Mouse (Mus musculus): Measurements from ENCODE around the gene Sdc4. TPM values are rescaled to one million over a fixed set of nuclear protein-coding genes. Genes with fewer than 3 reads are reported as not detected.

Sdc4 gene
- 46.8 and 52.3 TPM in 2 replicates for polyA plus RNA-seq (2012; rRNA removed)

GRCm38 (mm10) chr2:164443460-164444000 lies at the start of gene Sdc4:
Gene Sdc4, minus strand, starts transcription at chr2:164443887.

GRCm38 (mm10) chr2:164485681-164486257 lies 42.1 kb upstream of the Sdc4 start, which contains the start of gene Dbndd2:
Gene Dbndd2, plus strand, starts transcription at chr2:164486106.

GRCm38 (mm10) chr2:164473624-164474023 lies 29.9 kb upstream of the Sdc4 start, which contains the start of gene Trp53tg5:
Gene Trp53tg5, minus strand, starts transcription at chr2:164473724.

GRCm38 (mm10) chr2:164460745-164461551 lies 17.3 kb upstream of the Sdc4 start, which contains the start of gene Gm20458:
Gene Gm20458, plus strand, starts transcription at chr2:164460967.

GRCm38 (mm10) chr2:164456864-164457300 lies 13.2 kb upstream of the Sdc4 start, which contains the start of gene Sys1:
Gene Sys1, plus strand, starts transcription at chr2:164456964.

GRCm38 (mm10) chr2:164405060-164405459 lies 38.6 kb downstream of the Sdc4 start, which contains the start of gene Matn4:
Gene Matn4, minus strand, starts transcription at chr2:164405160.

GRCm38 (mm10) chr2:164402906-164403305 lies 40.8 kb downstream of the Sdc4 start, which contains the start of gene Rbpjl:
Gene Rbpjl, plus strand, starts transcription at chr2:164403141.

GRCm38 (mm10) chr2:164389020-164389419 lies 54.7 kb downstream of the Sdc4 start, which contains the start of gene Slpi:
Gene Slpi, minus strand, starts transcription at chr2:164389095.

Other genes with a start within 250 kb of the Sdc4 start
- gene Wfdc15a, start 243.8 kb downstream of the Sdc4 start, polyA plus RNA-seq (2012; rRNA removed), result not detected in 2 replicates
- 0.07 and 0.16 TPM in 2 replicates for gene Wfdc15b, start 222.2 kb downstream of the Sdc4 start, polyA plus RNA-seq (2012; rRNA removed)
- not detected in 2 replicates for gene Svs2, start 205.4 kb downstream of the Sdc4 start, polyA plus RNA-seq (2012; rRNA removed)
- not detected in 2 replicates for gene Svs3b, start 187.2 kb downstream of the Sdc4 start, polyA plus RNA-seq (2012; rRNA removed)
- gene Svs4, start 165.4 kb downstream of the Sdc4 start, polyA plus RNA-seq (2012; rRNA removed), result not detected in 2 replicates
- not detected in 2 replicates for gene Svs3a, start 154.6 kb downstream of the Sdc4 start, polyA plus RNA-seq (2012; rRNA removed)
- gene Svs6, start 127.1 kb downstream of the Sdc4 start, polyA plus RNA-seq (2012; rRNA removed), result not detected in 2 replicates
- gene Svs5, start 111.1 kb downstream of the Sdc4 start, polyA plus RNA-seq (2012; rRNA removed), result not detected in 2 replicates
- 25.7 and 26.9 TPM in 2 replicates for gene Slpi, start 54.8 kb downstream of the Sdc4 start, polyA plus RNA-seq (2012; rRNA removed)
- 0.01 and 0.13 TPM in 2 replicates for gene Rbpjl, start 40.7 kb downstream of the Sdc4 start, polyA plus RNA-seq (2012; rRNA removed)
- 0.17 and 0.21 TPM in 2 replicates for gene Matn4, start 38.7 kb downstream of the Sdc4 start, polyA plus RNA-seq (2012; rRNA removed)
- 20.3 and 20.5 TPM in 2 replicates for gene Sys1, start 13.1 kb upstream of the Sdc4 start, polyA plus RNA-seq (2012; rRNA removed)
- gene Gm20458, start 17.1 kb upstream of the Sdc4 start, polyA plus RNA-seq (2012; rRNA removed), result 0.55 and 0.61 TPM in 2 replicates
- not detected in 2 replicates for gene Trp53tg5, start 29.8 kb upstream of the Sdc4 start, polyA plus RNA-seq (2012; rRNA removed)
- 11.3 and 12.0 TPM in 2 replicates for gene Dbndd2, start 42.2 kb upstream of the Sdc4 start, polyA plus RNA-seq (2012; rRNA removed)
- 15.6 and 19.3 TPM in 2 replicates for gene Pigt, start 53.6 kb upstream of the Sdc4 start, polyA plus RNA-seq (2012; rRNA removed)
- 1.6 and 2.0 TPM in 2 replicates for gene Wfdc2, start 118.5 kb upstream of the Sdc4 start, polyA plus RNA-seq (2012; rRNA removed)
- gene Spint3, start 129.6 kb upstream of the Sdc4 start, polyA plus RNA-seq (2012; rRNA removed), result not detected in 2 replicates
- 0.05 and 0.06 TPM in 2 replicates for gene Wfdc6a, start 141.6 kb upstream of the Sdc4 start, polyA plus RNA-seq (2012; rRNA removed)
- not detected in 2 replicates for gene Eppin, start 149.7 kb upstream of the Sdc4 start, polyA plus RNA-seq (2012; rRNA removed)
- not detected in 2 replicates for gene Wfdc6b, start 169.6 kb upstream of the Sdc4 start, polyA plus RNA-seq (2012; rRNA removed)
- not detected in 2 replicates for gene Wfdc8, start 169.7 kb upstream of the Sdc4 start, polyA plus RNA-seq (2012; rRNA removed)
- gene Wfdc16, start 194.9 kb upstream of the Sdc4 start, polyA plus RNA-seq (2012; rRNA removed), result not detected in 2 replicates
- not detected in 2 replicates for gene Wfdc10, start 212.2 kb upstream of the Sdc4 start, polyA plus RNA-seq (2012; rRNA removed)
- gene Wfdc9, start 212.7 kb upstream of the Sdc4 start, polyA plus RNA-seq (2012; rRNA removed), result not detected in 2 replicates
- gene Wfdc11, start 230.2 kb upstream of the Sdc4 start, polyA plus RNA-seq (2012; rRNA removed), result not detected in 2 replicates
- gene Wfdc13, start 241.2 kb upstream of the Sdc4 start, polyA plus RNA-seq (2012; rRNA removed), result not detected in 2 replicates